Mouse (Mus musculus): ENCODE results near the gene Gtf3c5.

The Gtf3c5 gene

GRCm38 (mm10) chr2:28607341-28608165 lies 24.0 kb upstream of the Gtf3c5 start:
- DNase-seq: no peak

GRCm38 (mm10) chr2:28606601-28607340 lies 23.2 kb upstream of the Gtf3c5 start:
- DNase-seq: no peak

GRCm38 (mm10) chr2:28605789-28606541 lies 22.4 kb upstream of the Gtf3c5 start:
- no peak for DNase-seq

GRCm38 (mm10) chr2:28603542-28603941 lies 20.0 kb upstream of the Gtf3c5 start:
- DNase-seq: no peak

GRCm38 (mm10) chr2:28601720-28602590 lies 18.4 kb upstream of the Gtf3c5 start:
- no peak for DNase-seq

- DNase-seq: peak; percentile 26 to 48
Measured at GRCm38 (mm10) chr2:28599569-28599900, 16.0 kb upstream of the Gtf3c5 start.

- no peak for DNase-seq
Measured at GRCm38 (mm10) chr2:28598692-28599568, 15.4 kb upstream of the Gtf3c5 start.

- DNase-seq: no peak
Measured at GRCm38 (mm10) chr2:28597733-28598547, 14.4 kb upstream of the Gtf3c5 start.

GRCm38 (mm10) chr2:28596998-28597397 lies 13.4 kb upstream of the Gtf3c5 start:
- DNase-seq: no peak

- no peak for DNase-seq
Measured at GRCm38 (mm10) chr2:28596021-28596420, 12.5 kb upstream of the Gtf3c5 start.

GRCm38 (mm10) chr2:28592809-28593208 lies 9.3 kb upstream of the Gtf3c5 start:
- peak; percentile 60 to 64 for DNase-seq

GRCm38 (mm10) chr2:28591479-28591878 lies 7.9 kb upstream of the Gtf3c5 start:
- no peak for DNase-seq

GRCm38 (mm10) chr2:28588574-28588973 lies 5.0 kb upstream of the Gtf3c5 start:
- DNase-seq: no peak

- DNase-seq: no peak
Measured at GRCm38 (mm10) chr2:28585730-28586129, 2.2 kb upstream of the Gtf3c5 start.

GRCm38 (mm10) chr2:28585043-28585571 lies 1.6 kb upstream of the Gtf3c5 start:
- DNase-seq: peak; percentile 73 to 77

GRCm38 (mm10) chr2:28582647-28583353 lies 751 bp downstream of the Gtf3c5 start:
- DNase-seq: peak; percentile 85 to 90

- DNase-seq: peak in 1 of 2 experiments; percentile 24
Measured at GRCm38 (mm10) chr2:28578003-28578402, 5.5 kb downstream of the Gtf3c5 start.

- no peak for DNase-seq
Measured at GRCm38 (mm10) chr2:28576815-28577214, 6.7 kb downstream of the Gtf3c5 start.

- DNase-seq: no peak
Measured at GRCm38 (mm10) chr2:28575341-28575740, 8.2 kb downstream of the Gtf3c5 start.
